In genomic region chr17:93409329-93409728, GRCm38 (mm10) we compare ENCODE assay signal across 10 mouse cellular contexts.
DNase-seq lines count a peak whose midpoint lies in the region; ATAC-seq lines count a peak whose summit lies in the region.
"Had no signal": no experiment of that assay in that cellular context is flagged by ENCODE, and none has a peak within 500 bp of the region (broad histone marks: within the 10 kb centered on the region; RNA-seq: fewer than 3 reads in every experiment).

No protein-coding gene starts in this region.

- H3K9ac ChIP-seq in embryonic facial prominence, embryonic 12.5 days = no peak overlapping the region
- H3K9ac ChIP-seq in neural tube, embryonic 11.5 days (ENCODE audit: low read length) = no peak overlapping the region
- H3K9ac ChIP-seq: lung, embryonic 15.5 days had no signal

- WGBS in embryonic facial prominence, embryonic 12.5 days = 42% methylated on average over 1 of the region's 1 CpGs
- 57% methylated on average over 1 of the region's 1 CpGs for WGBS in embryonic facial prominence, embryonic 10.5 days
- WGBS in neural tube, embryonic 11.5 days = 83% methylated on average over 1 of the region's 1 CpGs

- H3K4me1 ChIP-seq in embryonic facial prominence, embryonic 12.5 days = no peaks in the 10 kb centered on the region
- H3K4me1 ChIP-seq in embryonic facial prominence, embryonic 10.5 days = no peaks in the 10 kb centered on the region
- no peaks in the 10 kb centered on the region for H3K4me1 ChIP-seq in neural tube, embryonic 11.5 days (ENCODE audit: control insufficient read depth, insufficient read depth, low read length)
- H3K4me1 ChIP-seq: lung, embryonic 15.5 days had no signal

- H3K27me3 ChIP-seq in embryonic facial prominence, embryonic 12.5 days = no peaks in the 10 kb centered on the region
- no peaks in the 10 kb centered on the region for H3K27me3 ChIP-seq in embryonic facial prominence, embryonic 10.5 days (replicated peaks; ENCODE audit: low read depth, poor library complexity, severe bottlenecking)
- H3K27me3 ChIP-seq in neural tube, embryonic 11.5 days (ENCODE audit: control insufficient read depth, insufficient read depth, low read length) = no peaks in the 10 kb centered on the region
- H3K27me3 ChIP-seq: lung, embryonic 15.5 days had no signal

- ATAC-seq in embryonic facial prominence, embryonic 12.5 days (ENCODE audit: insufficient number of reproducible peaks, insufficient read depth, low FRiP score, low TSS enrichment) = peak; percentile 72; the same call in 1 of the 2 replicates
- no peak for ATAC-seq in neural tube, embryonic 11.5 days (ENCODE audit: insufficient read depth, low FRiP score, low TSS enrichment)
- 0 out of 2 replicates have a peak, but pooled peaks have one; percentile 30 for ATAC-seq in megakaryocyte, adult 5-6 weeks (ENCODE audit: poor library complexity, severe bottlenecking)

- no peaks in the 10 kb centered on the region for H3K9me3 ChIP-seq in embryonic facial prominence, embryonic 12.5 days
- no peaks in the 10 kb centered on the region for H3K9me3 ChIP-seq in embryonic facial prominence, embryonic 10.5 days
- H3K9me3 ChIP-seq in neural tube, embryonic 11.5 days (ENCODE audit: control insufficient read depth, low read length) = no peaks in the 10 kb centered on the region
- H3K9me3 ChIP-seq: lung, embryonic 15.5 days had no signal

- H3K36me3 ChIP-seq in embryonic facial prominence, embryonic 12.5 days = no peaks in the 10 kb centered on the region
- H3K36me3 ChIP-seq in embryonic facial prominence, embryonic 10.5 days (replicated peaks) = no peaks in the 10 kb centered on the region
- no peaks in the 10 kb centered on the region for H3K36me3 ChIP-seq in neural tube, embryonic 11.5 days (ENCODE audit: control insufficient read depth, insufficient read depth, low read length)
- H3K36me3 ChIP-seq: lung, embryonic 15.5 days had no signal

- H3K4me2 ChIP-seq in embryonic facial prominence, embryonic 12.5 days (replicated peaks) = no peak overlapping the region
- H3K4me2 ChIP-seq in neural tube, embryonic 11.5 days (ENCODE audit: low read depth) = no peak overlapping the region
- H3K4me2 ChIP-seq: lung, embryonic 15.5 days had no signal

- no peak overlapping the region for H3K4me3 ChIP-seq in embryonic facial prominence, embryonic 12.5 days
- H3K4me3 ChIP-seq in embryonic facial prominence, embryonic 10.5 days = no peak overlapping the region
- no peak overlapping the region for H3K4me3 ChIP-seq in neural tube, embryonic 11.5 days (ENCODE audit: low read depth, low read length)
- H3K4me3 ChIP-seq: lung, embryonic 15.5 days had no signal

- H3K27ac ChIP-seq in embryonic facial prominence, embryonic 12.5 days = no peak overlapping the region
- no peak overlapping the region for H3K27ac ChIP-seq in embryonic facial prominence, embryonic 10.5 days (replicated peaks)
- no peak overlapping the region for H3K27ac ChIP-seq in neural tube, embryonic 11.5 days (ENCODE audit: low read depth, low read length)
- H3K27ac ChIP-seq: kidney, postnatal 0 days; lung, embryonic 15.5 days had no signal

- DNase-seq in embryonic facial prominence, embryonic 10.5 days (ENCODE audit: low spot score) = no peak
- peak; percentile 11 for DNase-seq in neural tube, embryonic 11.5 days (ENCODE audit: low spot score)
- DNase-seq in neural tube, embryonic 10.5 days (ENCODE audit: extremely low spot score, low spot score) = no peak
- DNase-seq in right cerebral cortex, postnatal 4 days = peak; percentile 17
- no peak for DNase-seq in urinary bladder, postnatal 4 days (ENCODE audit: low spot score in 2 of 2)
- no peak for DNase-seq in testis, postnatal 14 days (ENCODE audit: low spot score)

Comparison
In these comparisons a context has a peak if more than half of its experiments do, and no peak if none do; other contexts are left out.
1. DNase-seq: peak in neural tube, embryonic 11.5 days (single experiment) and right cerebral cortex, postnatal 4 days (single experiment); none in embryonic facial prominence, embryonic 10.5 days (single experiment), neural tube, embryonic 10.5 days (single experiment), urinary bladder, postnatal 4 days (0 of 2) and testis, postnatal 14 days (single experiment).